Mouse (Mus musculus) ovary, postnatal 36 days (tissue): ENCODE measurements around the gene Pecam1.
A peak's percentile ranks its signal among the peaks of the same experiment; 100 is the strongest.

Source experiments
- DNase-seq: peaks from one replicate; pipeline ENCODE4 v3.0.0; 2022; ENCODE audit warnings: low spot score, mixed read lengths

The Pecam1 gene

GRCm38 (mm10) chr11:106695917-106696316 is 54.5 kb downstream of the Pecam1 start:
- no peak for DNase-seq

DNA sequence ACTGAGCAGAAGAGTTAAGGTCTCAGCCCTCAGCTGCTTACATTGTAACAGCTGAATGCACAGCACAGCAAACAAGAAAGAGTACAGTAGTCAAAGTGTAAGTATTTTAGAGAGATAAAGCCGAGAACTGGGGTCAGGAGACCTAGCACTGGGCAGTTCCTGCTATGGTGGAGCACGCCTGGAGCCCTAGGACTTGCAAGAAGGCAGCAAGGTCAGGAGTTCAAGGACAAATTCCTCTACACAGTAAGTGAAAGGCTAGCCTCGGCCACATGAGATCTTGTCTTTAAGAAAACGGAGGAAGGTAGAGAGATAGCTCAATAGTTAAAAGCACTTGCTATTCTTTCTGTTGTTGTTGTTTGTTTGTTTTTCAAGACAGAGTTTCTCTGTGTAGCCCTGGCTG is 57.5 kb downstream of the Pecam1 start:
- no peak for DNase-seq

GRCm38 (mm10) chr11:106688375-106688774 is 62.1 kb downstream of the Pecam1 start:
- DNase-seq, result no peak

DNA sequence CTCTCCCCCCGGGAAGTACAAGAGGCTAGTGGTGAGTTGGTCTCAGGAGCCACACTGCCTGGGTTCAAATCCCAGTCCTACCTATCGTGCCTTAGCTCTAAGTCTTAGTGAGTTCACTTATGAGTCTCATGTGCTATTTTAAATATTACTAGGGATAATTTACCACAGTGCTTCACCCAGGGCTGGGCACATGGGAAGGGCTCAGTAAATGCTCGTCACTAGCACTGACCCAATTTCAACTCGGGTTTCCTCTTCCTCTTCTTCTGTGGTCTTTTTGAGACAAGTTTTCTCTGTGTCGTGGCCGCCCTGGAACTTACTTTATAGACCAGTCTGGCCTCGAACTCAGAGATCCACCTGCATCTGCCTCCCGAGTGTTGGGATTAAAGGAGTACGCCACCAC is 63.1 kb downstream of the Pecam1 start:
- no peak for DNase-seq

DNA sequence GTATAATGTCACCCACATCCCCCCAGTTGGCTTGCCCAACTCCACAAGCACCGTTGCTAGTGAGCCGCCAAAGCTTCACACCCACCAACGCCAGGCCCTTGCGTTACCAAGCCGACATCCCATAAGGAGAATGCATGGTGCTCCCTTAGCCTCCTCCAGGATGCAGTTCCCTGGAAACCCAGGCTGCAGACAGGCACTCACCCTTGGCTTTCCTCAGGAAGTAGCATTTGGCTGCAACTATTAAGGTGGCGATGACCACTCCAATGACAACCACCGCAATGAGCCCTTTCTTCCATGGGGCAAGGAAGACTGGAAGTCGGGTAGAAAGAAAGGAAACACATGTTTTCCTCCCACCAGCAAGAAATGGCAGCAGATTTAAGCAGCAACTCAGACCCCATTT is 66.4 kb downstream of the Pecam1 start:
- DNase-seq, result no peak

GRCm38 (mm10) chr11:106683345-106683744 is 67.1 kb downstream of the Pecam1 start:
- DNase-seq, result no peak

DNA sequence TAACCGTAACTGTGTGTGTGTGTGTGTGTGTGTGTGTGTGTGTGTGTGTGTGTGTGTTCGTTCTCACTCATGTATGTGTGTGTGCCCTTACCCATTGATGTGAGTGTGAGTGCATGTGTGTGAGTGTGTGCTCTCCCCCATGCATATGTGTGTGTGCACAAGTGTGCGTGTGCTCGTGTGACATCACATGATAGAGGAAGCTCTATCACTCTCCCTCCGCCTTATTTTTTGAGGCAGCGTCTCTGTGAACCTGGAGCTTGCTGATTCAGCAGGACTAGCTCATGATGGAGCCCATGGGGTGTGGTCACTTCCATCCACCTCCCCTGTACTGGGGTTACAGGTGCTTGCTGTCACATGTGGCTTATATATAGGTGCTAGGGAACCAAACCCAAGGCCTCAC is 69.3 kb downstream of the Pecam1 start:
- DNase-seq, result no peak

DNA sequence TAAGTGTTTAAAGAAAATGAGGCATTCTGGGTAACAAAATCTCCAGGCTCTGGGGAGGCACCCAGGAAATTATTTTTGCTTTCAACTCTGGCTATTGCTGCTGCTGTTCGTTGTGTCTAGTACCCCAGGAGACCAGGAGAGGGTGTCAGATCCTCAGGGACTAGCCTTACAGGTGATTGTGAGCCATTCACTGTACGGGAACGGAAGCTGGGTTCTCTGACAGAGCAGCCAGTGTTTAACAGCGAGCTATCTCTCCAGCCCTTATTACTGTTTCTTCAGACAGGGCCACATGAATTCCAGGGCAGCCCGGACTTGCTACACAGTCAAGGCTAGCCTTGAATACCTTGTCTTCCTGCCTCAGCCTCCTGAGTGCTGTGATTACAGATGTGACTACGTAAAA is 70.6 kb downstream of the Pecam1 start:
- DNase-seq, result peak; percentile 33

GRCm38 (mm10) chr11:106677910-106678591 is 72.4 kb downstream of the Pecam1 start:
- peak; percentile 68 for DNase-seq

DNA sequence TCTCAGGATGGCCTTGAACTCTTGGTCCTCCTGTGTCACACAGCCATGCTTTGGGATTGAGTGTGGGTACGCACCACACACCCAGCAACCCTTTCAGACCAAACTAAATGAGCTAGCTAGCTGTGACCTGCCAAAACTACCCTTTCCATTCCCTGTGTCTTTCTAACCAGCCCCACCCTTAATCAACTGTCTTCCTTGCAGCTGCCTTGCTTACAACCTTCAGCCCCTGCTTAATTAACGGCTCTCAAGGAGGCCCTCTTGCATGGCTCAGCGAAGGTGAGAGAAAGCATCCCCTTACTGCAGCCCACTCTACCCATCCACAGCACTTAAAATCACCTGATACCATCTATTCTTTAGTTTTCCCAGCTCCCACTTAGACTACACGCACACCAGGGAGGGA is 73.1 kb downstream of the Pecam1 start:
- no peak for DNase-seq

DNA sequence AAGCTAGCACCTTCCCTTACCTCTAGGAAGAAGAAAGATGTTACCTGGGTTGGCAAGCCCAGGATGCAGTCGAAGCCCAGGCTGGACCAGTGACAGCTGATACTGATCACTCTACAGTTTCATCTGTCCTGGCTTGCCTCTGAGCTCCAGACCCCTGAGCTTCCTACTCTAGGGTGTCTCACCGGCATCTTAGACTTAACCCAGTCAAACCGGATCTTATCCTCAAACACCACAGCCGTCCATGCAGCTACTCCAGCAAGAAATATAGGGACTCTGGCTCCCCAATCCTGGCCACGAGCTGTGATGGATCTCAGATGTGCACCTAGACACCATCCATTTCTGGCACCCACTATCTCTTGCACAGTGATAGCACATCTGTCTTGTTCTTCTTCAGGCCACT is 74.6 kb downstream of the Pecam1 start:
- DNase-seq, result no peak

DNA sequence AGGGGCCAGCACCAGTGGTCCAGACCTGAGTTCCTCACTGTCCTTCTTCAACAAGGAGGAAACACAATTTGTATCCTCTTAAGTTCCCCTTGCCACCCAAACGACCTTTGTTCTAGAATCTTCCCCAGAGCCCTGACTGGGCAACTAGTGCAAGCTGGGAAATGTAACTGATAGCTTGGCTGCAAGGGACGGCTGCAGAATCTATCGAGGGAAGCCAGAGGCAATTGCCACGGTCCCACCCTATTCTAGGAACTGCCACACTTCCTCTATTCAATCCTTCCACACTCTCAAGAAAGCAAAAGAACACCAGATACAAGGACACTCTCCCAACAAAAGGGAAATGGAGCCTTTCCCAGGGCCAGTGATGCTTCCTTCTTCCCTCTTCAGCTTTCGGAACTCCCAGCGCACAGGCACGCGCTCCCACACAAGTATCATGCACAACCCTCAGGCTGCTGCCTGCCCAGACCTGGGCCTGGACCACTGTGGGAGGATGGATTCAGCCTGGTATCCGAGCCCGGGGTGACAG is 75.2 kb downstream of the Pecam1 start:
- DNase-seq, result no peak

DNA sequence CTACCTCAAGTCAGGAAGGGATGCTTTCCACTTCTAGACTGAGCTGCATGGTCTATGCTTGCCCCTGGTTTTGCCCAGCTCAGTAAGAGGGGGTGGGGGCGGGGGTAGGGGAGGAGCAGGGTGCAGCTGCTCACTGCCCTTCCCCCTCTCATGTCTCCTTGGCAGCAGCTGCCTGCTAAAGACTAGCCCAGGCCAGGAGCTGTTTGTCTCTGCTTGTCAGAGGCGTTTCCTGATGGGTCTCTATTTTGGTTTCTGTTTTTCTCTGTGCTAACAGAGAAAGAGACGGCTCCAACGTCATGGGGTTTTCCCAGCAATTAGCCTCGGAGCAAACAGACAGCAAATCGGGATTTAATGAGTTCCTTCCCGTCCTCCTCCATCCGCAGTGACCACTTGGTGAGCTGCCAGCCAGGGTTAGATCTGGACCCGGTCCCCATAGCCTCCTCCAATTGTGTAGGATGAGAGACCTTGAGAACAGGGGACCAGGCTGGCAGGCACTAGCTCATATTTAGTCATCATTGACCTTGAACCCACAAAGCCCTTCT is 75.7 kb downstream of the Pecam1 start:
- peak; percentile 60 for DNase-seq

- no peak for DNase-seq
Observed at GRCm38 (mm10) chr11:106673727-106674611, 76.5 kb downstream of the Pecam1 start.

DNA sequence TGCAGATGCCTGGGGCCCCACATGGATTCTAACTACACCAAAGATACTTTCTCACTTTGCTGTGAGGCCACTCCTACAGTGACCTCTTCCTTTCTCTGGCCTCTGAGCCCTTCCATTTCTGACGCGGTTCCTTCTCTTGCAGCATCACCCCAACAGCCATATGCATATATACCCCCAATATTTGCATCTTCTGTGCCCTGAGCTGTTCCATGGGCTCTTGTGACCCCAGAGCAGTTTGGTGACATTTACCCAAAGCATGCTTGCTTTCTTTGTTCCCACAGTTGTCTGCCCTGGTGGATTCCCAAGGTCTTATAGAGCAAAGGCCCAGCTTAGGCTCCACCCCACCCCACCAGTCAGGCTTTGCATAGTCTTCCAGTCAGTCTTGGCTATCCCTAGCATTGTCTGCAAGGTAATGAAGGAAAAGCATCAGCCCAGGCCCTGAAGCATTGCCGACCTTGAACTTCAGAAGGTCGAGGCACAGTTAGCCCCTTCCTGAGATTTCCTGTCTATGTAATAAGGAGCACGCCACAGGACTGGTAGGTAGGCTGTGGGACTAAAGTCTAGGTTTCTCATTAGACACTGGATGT is 77.4 kb downstream of the Pecam1 start:
- DNase-seq, result no peak

- no peak for DNase-seq
Observed at GRCm38 (mm10) chr11:106671801-106672200, 78.6 kb downstream of the Pecam1 start.

- DNase-seq, result no peak
Observed at GRCm38 (mm10) chr11:106670951-106671478, 79.4 kb downstream of the Pecam1 start.

DNA sequence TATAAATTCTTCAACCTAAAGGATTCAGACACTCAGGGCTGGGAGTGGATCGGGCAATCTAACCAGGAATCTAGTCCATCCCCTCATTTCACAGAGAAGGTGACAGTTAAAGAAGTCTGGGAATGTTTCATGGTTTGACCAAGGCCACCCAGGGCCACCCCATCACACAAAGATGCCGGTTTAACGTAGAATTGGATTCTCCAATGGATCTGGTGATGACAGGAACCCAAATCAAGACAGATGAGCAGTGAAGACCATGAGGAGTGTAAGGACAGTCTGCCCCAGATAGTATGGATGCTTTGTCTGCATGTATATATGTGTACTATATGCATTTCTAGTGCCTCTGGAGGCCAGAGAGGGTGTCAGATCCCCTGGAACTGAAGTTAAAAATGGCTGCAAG is 80.2 kb downstream of the Pecam1 start:
- no peak for DNase-seq

DNA sequence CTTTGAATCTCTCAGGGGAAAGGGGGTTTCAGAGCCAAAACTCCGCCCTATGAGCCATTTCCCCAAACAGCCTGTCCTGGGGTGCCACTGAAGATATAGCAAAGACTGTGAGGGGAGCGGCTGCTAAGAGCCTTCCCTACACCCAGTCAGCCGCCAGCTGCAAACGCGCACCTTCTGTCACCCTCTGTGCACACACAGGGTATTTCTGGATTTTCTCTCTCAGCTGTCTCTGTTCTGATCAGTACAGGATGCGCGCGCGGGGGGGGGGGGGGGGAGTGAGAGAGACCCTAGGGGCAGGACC is 80.6 kb downstream of the Pecam1 start:
- no peak for DNase-seq

DNA sequence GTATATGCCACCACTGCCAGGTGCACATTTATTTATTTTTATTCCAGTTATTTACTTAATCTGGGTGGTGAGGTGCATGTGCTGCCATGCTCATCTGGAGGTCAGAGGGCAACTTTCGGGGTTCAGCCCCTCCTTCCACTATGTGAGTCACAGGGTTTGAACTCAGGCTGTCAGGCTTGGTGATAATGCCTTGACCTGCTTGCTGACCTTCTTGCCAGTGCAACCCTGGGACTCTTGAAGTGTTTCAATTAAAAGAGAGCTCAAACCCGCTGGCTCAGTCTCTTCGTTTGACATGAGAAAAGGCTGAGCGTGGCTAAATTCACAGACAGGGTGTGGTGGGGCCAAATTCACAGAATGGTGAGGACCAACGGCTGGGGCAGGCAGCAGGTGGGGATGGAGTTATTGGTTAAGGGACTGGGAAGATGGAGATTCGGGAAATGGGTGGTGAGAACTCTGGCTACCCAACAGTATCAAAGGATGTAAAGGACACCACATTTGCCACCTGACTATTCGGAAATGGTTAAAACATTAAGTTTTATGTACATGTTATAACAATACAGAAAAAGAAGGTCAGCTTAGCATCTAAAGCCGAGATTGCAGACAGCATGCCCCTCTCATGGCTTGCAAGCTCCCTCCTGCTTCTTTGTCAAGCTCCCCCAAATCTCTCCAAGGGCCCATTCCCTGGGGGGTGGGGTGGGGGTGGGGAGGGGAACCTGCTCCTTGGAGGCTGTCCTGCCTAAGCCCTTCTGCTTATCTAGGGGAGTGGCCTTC is 81.1 kb downstream of the Pecam1 start:
- no peak for DNase-seq

DNA sequence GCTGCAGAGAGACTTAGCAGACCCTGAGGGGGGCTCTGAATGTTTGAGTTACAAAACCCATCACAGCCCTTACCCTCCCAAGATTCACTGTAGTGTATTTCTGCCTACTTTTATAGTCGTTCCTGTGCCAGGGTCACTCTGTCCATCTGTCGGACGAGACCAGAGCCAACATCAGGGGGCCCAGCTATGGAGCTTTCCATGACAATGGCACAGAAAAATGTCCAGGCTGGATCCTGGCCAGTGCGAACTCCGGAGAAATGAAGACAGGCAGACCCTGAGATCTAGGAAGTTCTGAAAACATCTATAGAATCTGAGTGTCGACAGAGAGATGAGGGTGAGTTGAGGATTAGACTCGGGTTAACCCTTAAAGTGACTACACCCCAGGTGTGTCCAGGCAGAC is 82.1 kb downstream of the Pecam1 start:
- no peak for DNase-seq

DNA sequence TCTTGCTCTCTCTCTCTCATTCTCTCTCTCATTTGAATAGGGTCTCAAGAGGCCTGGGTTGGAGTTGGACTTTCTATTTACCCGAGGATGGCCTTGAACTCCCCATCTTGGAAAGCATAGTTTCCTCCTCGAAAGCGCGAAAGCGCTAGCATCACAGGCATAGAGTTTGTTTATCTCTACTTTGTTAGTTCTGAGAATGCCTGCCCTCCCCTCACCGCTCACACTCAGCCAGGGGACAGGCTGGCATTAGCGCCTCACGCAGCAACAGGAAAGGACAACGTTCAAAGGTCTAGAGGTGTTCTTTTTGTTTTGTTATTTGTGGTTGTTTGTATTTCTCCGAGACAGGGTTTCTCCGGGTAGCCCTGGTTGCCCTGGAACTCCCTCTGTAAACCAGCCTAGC is 82.6 kb downstream of the Pecam1 start:
- no peak for DNase-seq
